Mouse (Mus musculus) retina, embryonic 14.5 days (tissue): ENCODE measurements at regions not wholly inside any gene's neighbourhood (a gene's known extent, or its start where the extent isn't known, plus 50 kb on each side); places are given as distances from the start of the nearest gene placed in this dataset.
"Not testable (repeated sequence)": the region's sequence is repeated elsewhere in the genome, so short reads cannot be mapped to it uniquely, and the experiment has no call there.

ENCODE experiments used
- DNase-seq: peaks from one replicate; pipeline ENCODE4 v3.0.0-alpha.2; 2015; ENCODE audit warnings: low spot score

GRCm38 (mm10) chr7:63996581-63997098 lies 57.9 kb upstream of the Klf13 start:
- no peak for DNase-seq

GRCm38 (mm10) chr7:63995255-63995980 lies 56.7 kb upstream of the Klf13 start:
- DNase-seq = no peak

GRCm38 (mm10) chr7:63994769-63995168 lies 56.1 kb upstream of the Klf13 start:
- not testable (repeated sequence) for DNase-seq

GRCm38 (mm10) chr7:63992155-63992554 lies 53.4 kb upstream of the Klf13 start:
- DNase-seq = no peak

GRCm38 (mm10) chr7:63991085-63992010 lies 52.6 kb upstream of the Klf13 start:
- DNase-seq = no peak

GRCm38 (mm10) chr7:63990312-63991028 lies 51.8 kb upstream of the Klf13 start:
- DNase-seq = no peak

GRCm38 (mm10) chr7:63989736-63990135 lies 51.0 kb upstream of the Klf13 start:
- DNase-seq = no peak
